Comparison of ENCODE assay signal across 24 mouse cellular contexts in the genomic region with DNA sequence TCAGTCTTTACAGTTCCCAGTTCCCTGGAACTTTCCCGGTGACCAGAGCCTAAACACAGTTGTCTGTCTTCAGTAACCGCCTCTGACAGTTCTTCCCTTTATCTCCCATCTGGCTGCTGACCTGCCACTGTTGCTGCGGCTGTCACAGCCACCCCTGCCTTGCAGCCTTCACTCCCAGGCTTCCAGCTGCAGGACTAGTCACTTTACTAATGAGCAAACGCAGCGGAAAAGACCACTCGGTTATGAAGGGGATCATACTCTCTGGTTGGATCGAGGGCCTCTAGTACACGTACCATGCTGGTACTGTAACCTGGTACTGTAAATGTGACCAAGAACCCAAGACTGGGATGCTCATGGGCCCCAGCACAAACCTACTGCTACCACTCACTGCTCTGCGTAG.
DNase-seq lines count a peak whose midpoint lies in the region; ATAC-seq and TF ChIP-seq lines count a peak whose summit lies in the region.
"Had no signal": no experiment of that assay in that cellular context is flagged by ENCODE, and none has a peak within 500 bp of the region (broad histone marks: within the 10 kb centered on the region; RNA-seq: fewer than 3 reads in every experiment).

No protein-coding gene starts in this region.

- no peaks in the 10 kb centered on the region for H3K27me3 ChIP-seq in heart, embryonic 11.5 days (ENCODE audit: control insufficient read depth, insufficient read depth, low read length)
- no peaks in the 10 kb centered on the region for H3K27me3 ChIP-seq in lung, embryonic 14.5 days (ENCODE audit: insufficient read depth, low read length)
- H3K27me3 ChIP-seq: CH12.LX; embryonic facial prominence, embryonic 12.5 days; forebrain, embryonic 13.5 days; forebrain, embryonic 15.5 days; Patski had no signal

- H3K4me2 ChIP-seq in heart, embryonic 11.5 days = no peak overlapping the region
- H3K4me2 ChIP-seq in lung, embryonic 14.5 days = no peak overlapping the region
- H3K4me2 ChIP-seq: embryonic facial prominence, embryonic 12.5 days; forebrain, embryonic 13.5 days; forebrain, embryonic 15.5 days had no signal

- TF ChIP-seq CTCF in lung, embryonic 14.5 days (IDR thresholded peaks at IDR 0.05; ENCODE audit: low read depth) = no peak

- H3K36me3 ChIP-seq in heart, embryonic 11.5 days (ENCODE audit: control insufficient read depth, insufficient read depth, low read length) = no peaks in the 10 kb centered on the region
- H3K36me3 ChIP-seq in lung, embryonic 14.5 days (ENCODE audit: insufficient read depth) = no peaks in the 10 kb centered on the region
- H3K36me3 ChIP-seq: forebrain, embryonic 15.5 days; G1E had no signal

- H3K4me3 ChIP-seq in heart, embryonic 11.5 days (ENCODE audit: low read depth, low read length) = no peak overlapping the region
- no peak overlapping the region for H3K4me3 ChIP-seq in lung, embryonic 14.5 days (ENCODE audit: low read depth, low read length)
- H3K4me3 ChIP-seq: embryonic facial prominence, embryonic 10.5 days; embryonic facial prominence, embryonic 12.5 days; forebrain, embryonic 13.5 days; forebrain, embryonic 15.5 days had no signal

- H3K27ac ChIP-seq in heart, embryonic 11.5 days (ENCODE audit: low read depth, low read length) = peak overlapping the region; percentile 46; the same call in 1 of the 2 replicates
- H3K27ac ChIP-seq in lung, embryonic 14.5 days (ENCODE audit: low read depth) = no peak overlapping the region
- H3K27ac ChIP-seq: embryonic facial prominence, embryonic 10.5 days; embryonic facial prominence, embryonic 12.5 days; forebrain, embryonic 13.5 days; forebrain, embryonic 15.5 days had no signal

- ATAC-seq in heart, embryonic 11.5 days (replicated peaks; ENCODE audit: insufficient number of reproducible peaks, low FRiP score, low TSS enrichment) = no peak
- peak; percentile 52; the same call in 1 of the 2 replicates for ATAC-seq in lung, embryonic 14.5 days (ENCODE audit: insufficient read depth)
- ATAC-seq: activated CD4-positive, CD25-positive, alpha-beta regulatory T cell, adult 4 months; CD4-positive, CD25-positive, alpha-beta regulatory T cell, adult 4 months; forebrain, embryonic 13.5 days; forebrain, embryonic 15.5 days; Patski had no signal

- WGBS in heart, embryonic 11.5 days (ENCODE audit: insufficient replicate concordance) = 50% methylated on average over 9 of the region's 9 CpGs
- WGBS in lung, embryonic 14.5 days = 55% methylated on average over 9 of the region's 9 CpGs

- peaks cover 7% of the 10 kb centered on the region for H3K4me1 ChIP-seq in heart, embryonic 11.5 days (ENCODE audit: control insufficient read depth, insufficient read depth, low read length)
- H3K4me1 ChIP-seq in lung, embryonic 14.5 days (ENCODE audit: insufficient read depth) = peaks cover 4% of the 10 kb centered on the region; the same call in 1 of the 2 replicates
- H3K4me1 ChIP-seq: embryonic facial prominence, embryonic 12.5 days; forebrain, embryonic 13.5 days; forebrain, embryonic 15.5 days had no signal

- H3K9ac ChIP-seq in heart, embryonic 11.5 days (ENCODE audit: low read depth, low read length) = no peak overlapping the region
- no peak overlapping the region for H3K9ac ChIP-seq in lung, embryonic 14.5 days
- H3K9ac ChIP-seq: embryonic facial prominence, embryonic 12.5 days; forebrain, embryonic 13.5 days; forebrain, embryonic 15.5 days had no signal

- intact Hi-C loops in heart, postnatal 10 days (cut with DNase I) = no loop called here

- H3K9me3 ChIP-seq in heart, embryonic 11.5 days (replicated peaks; ENCODE audit: control insufficient read depth, low read length) = peaks cover 6% of the 10 kb centered on the region
- H3K9me3 ChIP-seq in lung, embryonic 14.5 days (ENCODE audit: low read depth, low read length) = no peaks in the 10 kb centered on the region; the same call in 1 of the 2 replicates
- H3K9me3 ChIP-seq: forebrain, embryonic 15.5 days; G1E had no signal

- peak; percentile 77 for DNase-seq in heart, adult 11 months
- no peak for DNase-seq in heart, postnatal 4 days
- no peak for DNase-seq in heart, postnatal 10 days
- DNase-seq in lung, embryonic 14.5 days = peak; percentile 36
- no peak for DNase-seq in lung, postnatal 36 days
- DNase-seq: adrenal gland, adult 8-10 months; adrenal gland, postnatal 14 days; adrenal gland, postnatal 36 days; B cell, adult 2 months; cerebellum, adult 11-12 months; cerebellum, adult 2 months; cerebellum, adult 9-10 months; cerebellum, postnatal 10 days; cerebellum, postnatal 25 days had no signal

Comparison
In these comparisons a context has a peak if more than half of its experiments do, and no peak if none do; other contexts are left out.
1. DNase-seq: peak in heart, adult 11 months (single experiment) and lung, embryonic 14.5 days (single experiment); none in heart, postnatal 4 days (single experiment), heart, postnatal 10 days (0 of 2) and lung, postnatal 36 days (single experiment).